Mouse (Mus musculus) limb, embryonic 14.5 days (tissue): ENCODE data around the gene Saal1. TPM values are rescaled to one million over a fixed set of nuclear protein-coding genes. Genes with fewer than 3 reads are reported as not detected.
"Not testable (repeated sequence)": the region's sequence is repeated elsewhere in the genome, so short reads cannot be mapped to it uniquely, and the experiment has no call there.

Experiments used
- ATAC-seq: fragments of 200-750 bp; cut with Nextera tagmentation; 2 replicates; pipeline ENCODE4 v1.8.0; 2017; ENCODE audit warnings: low read depth, moderate number of reproducible peaks, moderate TSS enrichment; ENCODE audit not compliant: low FRiP score
- DNase-seq: peaks from one replicate; pipeline ENCODE4 v3.0.0-alpha.2; 2015; ENCODE audit warnings: low spot score
- H3K27ac ChIP-seq: fragments of 300-500 bp; sonication (generic); replicated peaks from 2 replicates; pipeline ENCODE4 v1.5.1; 2014; ENCODE audit warnings: low read depth, mild to moderate bottlenecking, low read length, moderate library complexity, mixed read lengths
- H3K27me3 ChIP-seq: fragments of 300-500 bp; sonication (generic); 2 replicates; pipeline ENCODE4 v1.6.1; 2014; ENCODE audit warnings: low read length, mixed read lengths; ENCODE audit not compliant: control insufficient read depth, insufficient read depth
- H3K36me3 ChIP-seq: fragments of 300-500 bp; sonication (generic); 2 replicates; pipeline ENCODE4 v1.6.1; 2014; ENCODE audit warnings: mild to moderate bottlenecking, low read length, moderate library complexity, mixed read lengths; ENCODE audit not compliant: control insufficient read depth, insufficient read depth
- H3K4me1 ChIP-seq: fragments of 300-500 bp; sonication (generic); 2 replicates; pipeline ENCODE4 v1.6.1; 2014; ENCODE audit warnings: antibody characterized with exemption, low read length, mixed read lengths; ENCODE audit not compliant: control insufficient read depth, insufficient read depth
- H3K4me2 ChIP-seq: fragments of 300-500 bp; sonication (generic); replicated peaks from 2 replicates; pipeline ENCODE4 v1.6.1; 2014; ENCODE audit warnings: low read depth, mild to moderate bottlenecking, low read length, moderate library complexity; ENCODE audit not compliant: severe bottlenecking
- H3K4me3 ChIP-seq: fragments of 300-500 bp; sonication (generic); replicated peaks from 2 replicates; pipeline ENCODE4 v1.5.1; 2014; ENCODE audit warnings: low read length
- H3K9ac ChIP-seq: fragments of 300-500 bp; sonication (generic); 2 replicates; pipeline ENCODE4 v1.6.1; 2014; ENCODE audit warnings: mild to moderate bottlenecking, low read depth, low read length, moderate library complexity; ENCODE audit not compliant: severe bottlenecking
- H3K9me3 ChIP-seq: fragments of 300-500 bp; sonication (generic); 2 replicates; pipeline ENCODE4 v1.6.1; 2016; ENCODE audit warnings: low read length; ENCODE audit not compliant: control insufficient read depth
- POLR2A ChIP-seq: fragments of 200-500 bp; IDR thresholded peaks from 2 replicates; pipeline ENCODE4 v1.8.0; 2012; ENCODE audit warnings: inconsistent platforms, mild to moderate bottlenecking, moderate library complexity, borderline replicate concordance; ENCODE audit not compliant: insufficient read depth, insufficient read length; ENCODE audit errors: extremely low read depth
- WGBS: fragments of 180-500 bp; shearing (Covaris S2); extraction: QIAGEN DNeasy Blood & Tissue Kit; methylation state at CpG from one replicate; pipeline ENCODE4 v1.1.7; 2014; 5-methylcytosine and 5-hydroxymethylcytosine counted together
- polyA plus RNA-seq, 2 experiments: library from polyadenylated mRNA; depleted of rRNA in 1 of 2; stranded (reverse) in 1 of 2; unstranded in 1 of 2; fragments of >200 nt; fragmentation: Nextera tagmentation in 1 of 2; extraction: Ambion mirVana in 1 of 2; gene quantifications; 2 replicates each; pipeline versions ENCODE4 v1.2.1 to v1.2.3; 2012 to 2014

Saal1 gene
- polyA plus RNA-seq (2012; rRNA removed) (20.8 and 21.4 TPM in 2 replicates), polyA plus RNA-seq (2014; fragmentation: Nextera tagmentation; extraction: Ambion mirVana) (30.6 and 33.4 TPM in 2 replicates)

DNA sequence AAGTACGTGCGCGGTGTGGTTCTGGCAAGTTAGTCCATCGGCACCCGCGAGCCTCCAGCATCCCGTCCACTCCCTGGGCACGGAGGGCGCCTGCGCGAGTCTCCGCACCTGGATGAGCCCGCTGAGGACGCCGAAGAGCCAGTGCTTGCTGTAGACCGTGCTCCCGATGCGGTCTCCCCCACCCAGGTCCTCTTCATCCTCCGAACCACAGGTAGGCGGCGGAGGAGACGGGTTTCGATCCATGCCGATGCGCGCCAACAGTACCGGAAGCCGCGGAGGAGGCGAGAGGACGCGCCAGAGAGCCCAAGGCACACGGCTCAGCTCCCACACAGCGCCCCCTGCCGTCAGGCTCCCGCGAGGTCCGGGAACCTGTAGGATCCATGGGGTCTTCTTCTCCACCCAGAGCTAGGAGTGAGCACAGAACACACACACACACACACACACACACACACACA lies at the start of gene Saal1:
Saal1 (minus strand) TSS at position 291 of the 455 bp plus-strand sequence.
- Histone ChIP-seq H3K4me1 (peaks cover 8% of the 10 kb centered on the region; the same call in 1 of the 2 replicates), H3K27ac (peak within 1 kb of the TSS; percentile 86), H3K36me3 (peaks cover 19% of the 10 kb centered on the region), H3K27me3 (no peaks in the 10 kb centered on the region), H3K9me3 (no peaks in the 10 kb centered on the region), H3K4me3 (peak within 1 kb of the TSS; percentile 79), H3K9ac (peak within 1 kb of the TSS; percentile 84), H3K4me2 (peak within 1 kb of the TSS; percentile 51)
- peak; percentile 44; the same call in 1 of the 2 replicates for TF ChIP-seq POLR2A
- under 1% methylated on average over 24 of the region's 38 CpGs for WGBS
- DNase-seq (peak; percentile 91), ATAC-seq (peak; percentile 98)

DNA sequence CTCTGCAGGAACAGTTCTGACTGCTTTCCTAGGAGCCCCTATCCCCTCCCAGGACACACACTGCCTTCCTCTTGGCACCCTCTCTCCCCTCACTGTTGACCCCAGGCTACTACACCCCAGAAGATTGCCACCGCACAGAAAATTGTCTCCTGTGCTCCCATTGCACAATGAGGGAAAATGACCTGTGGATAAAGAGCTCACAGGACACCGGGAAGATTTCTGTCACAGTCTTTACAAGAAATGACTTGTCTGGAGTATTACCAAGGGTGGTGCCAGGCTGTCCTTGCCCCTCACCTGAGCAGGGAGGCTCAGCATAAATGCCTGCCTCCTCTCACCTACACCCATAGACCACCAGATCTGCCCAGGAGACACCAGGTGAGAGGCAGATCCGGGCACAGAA lies 41.0 kb upstream of the Saal1 start, which contains the start of gene Saa2:
Saa2 (plus strand) TSS at position 301 of the 400 bp plus-strand sequence.
- Histone ChIP-seq H3K4me1 (no peaks in the 10 kb centered on the region), H3K27ac (no peak within 1 kb of the TSS), H3K4me3 (no peak within 1 kb of the TSS), H3K4me2 (no peak within 1 kb of the TSS), H3K9ac (no peak within 1 kb of the TSS), H3K27me3 (no peaks in the 10 kb centered on the region), H3K9me3 (no peaks in the 10 kb centered on the region), H3K36me3 (no peaks in the 10 kb centered on the region)
- DNase-seq (no peak), ATAC-seq (no peak)
- 48% methylated on average over 3 of the region's 3 CpGs for WGBS
- TF ChIP-seq POLR2A: no peak

DNA sequence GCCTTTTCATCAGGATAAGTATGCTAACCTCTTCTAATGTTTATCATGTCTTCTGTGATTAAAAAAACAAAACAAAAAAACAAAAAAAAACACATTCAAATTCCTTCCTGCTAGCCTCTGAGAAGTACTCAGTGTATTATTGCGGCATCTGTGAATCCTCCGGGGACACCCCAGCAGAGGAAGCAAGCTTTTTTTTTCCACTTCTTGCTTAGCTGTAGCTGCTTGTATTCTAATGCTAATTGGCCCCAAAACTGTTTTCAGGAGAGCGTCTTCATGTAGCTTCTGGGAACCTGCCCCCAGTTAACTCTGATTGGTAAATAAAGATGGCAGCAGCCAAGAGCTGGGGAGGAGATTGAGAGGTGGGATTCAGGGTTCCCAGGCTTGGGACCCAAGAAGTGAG lies 38.0 kb upstream of the Saal1 start:
- H3K4me1 ChIP-seq: no peaks in the 10 kb centered on the region
- TF ChIP-seq POLR2A: no peak
- H3K4me2 ChIP-seq: no peak overlapping the region
- 60% methylated on average over 3 of the region's 3 CpGs for WGBS
- H3K36me3 ChIP-seq: no peaks in the 10 kb centered on the region
- H3K9me3 ChIP-seq: no peaks in the 10 kb centered on the region
- H3K27me3 ChIP-seq: no peaks in the 10 kb centered on the region
- no peak for ATAC-seq
- no peak for DNase-seq
- no peak overlapping the region for H3K4me3 ChIP-seq
- H3K27ac ChIP-seq: no peak overlapping the region
- H3K9ac ChIP-seq: no peak overlapping the region

DNA sequence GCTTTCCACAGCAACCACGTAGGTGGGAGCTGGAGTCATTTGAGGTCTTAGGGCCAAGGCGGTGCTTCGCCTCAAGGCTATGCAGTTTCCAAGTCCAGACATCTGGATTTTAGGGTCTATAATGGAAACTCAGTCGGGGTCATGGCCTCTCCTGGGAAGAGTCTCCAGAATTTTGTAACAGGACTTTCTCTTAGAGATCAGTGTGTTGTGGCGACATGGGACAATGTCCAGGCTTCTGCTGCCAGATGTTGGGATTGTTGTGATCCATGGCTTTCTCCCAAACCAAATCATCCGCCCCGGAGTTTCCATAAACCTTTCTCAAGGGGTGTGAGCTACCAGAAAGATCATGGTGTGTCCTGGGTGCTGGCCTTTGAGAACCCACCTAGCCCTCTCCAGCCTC lies 35.9 kb upstream of the Saal1 start:
- Histone ChIP-seq H3K36me3 (no peaks in the 10 kb centered on the region), H3K27me3 (no peaks in the 10 kb centered on the region), H3K4me3 (no peak overlapping the region), H3K9me3 (no peaks in the 10 kb centered on the region), H3K4me1 (no peaks in the 10 kb centered on the region), H3K4me2 (no peak overlapping the region), H3K9ac (no peak overlapping the region), H3K27ac (no peak overlapping the region)
- 51% methylated on average over 7 of the region's 7 CpGs for WGBS
- no peak for DNase-seq
- ATAC-seq: no peak
- no peak for TF ChIP-seq POLR2A

DNA sequence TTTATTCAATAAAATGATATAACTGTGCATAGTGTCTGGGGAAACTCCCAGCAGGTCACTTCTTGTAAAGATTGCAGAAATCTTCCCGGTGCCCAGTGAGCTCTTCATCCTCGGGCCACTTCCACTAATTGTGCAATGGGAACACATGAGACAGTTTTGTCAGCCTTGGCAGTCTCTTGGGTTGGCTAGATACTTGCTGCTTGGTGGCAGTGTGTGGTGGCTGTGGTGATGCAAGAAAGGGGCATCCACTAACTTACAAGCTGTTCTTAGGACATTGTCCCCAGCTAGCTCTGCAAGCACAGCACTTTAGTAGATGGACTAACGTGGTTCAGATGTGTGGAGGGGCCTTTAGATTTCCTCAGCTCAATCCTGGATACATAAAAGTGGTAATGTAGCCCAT lies 35.3 kb upstream of the Saal1 start:
- Histone ChIP-seq H3K4me3 (no peak overlapping the region), H3K9me3 (no peaks in the 10 kb centered on the region), H3K9ac (no peak overlapping the region), H3K4me1 (no peaks in the 10 kb centered on the region), H3K4me2 (no peak overlapping the region), H3K27me3 (no peaks in the 10 kb centered on the region), H3K27ac (no peak overlapping the region), H3K36me3 (no peaks in the 10 kb centered on the region)
- ATAC-seq (no peak), DNase-seq (no peak)
- TF ChIP-seq POLR2A: no peak
- WGBS: 61% methylated on average over 3 of the region's 3 CpGs

DNA sequence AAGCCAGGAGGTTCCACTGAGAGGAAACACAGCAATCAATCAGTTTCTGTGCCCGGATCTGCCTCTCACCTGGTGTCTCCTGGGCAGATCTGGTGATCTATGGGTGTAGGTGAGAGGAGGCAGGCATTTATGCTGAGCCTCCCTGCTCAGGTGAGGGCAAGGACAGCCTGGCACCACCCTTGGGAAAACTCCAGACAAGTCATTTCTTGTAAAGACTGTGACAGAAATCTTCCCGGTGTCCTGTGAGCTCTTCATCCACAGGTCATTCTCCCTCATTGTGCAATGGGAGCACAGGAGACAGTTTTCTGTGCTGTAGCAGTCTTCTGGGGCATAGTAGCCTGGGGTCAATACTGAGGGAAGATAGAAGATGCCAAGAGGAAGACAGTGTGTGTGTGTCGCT lies 32.4 kb upstream of the Saal1 start, which contains the start of gene Saa1:
Saa1 (minus strand) TSS at position 101 of the 400 bp plus-strand sequence.
- WGBS: 67% methylated on average over 3 of the region's 3 CpGs
- H3K4me1 ChIP-seq, H3K27ac ChIP-seq, H3K4me3 ChIP-seq, DNase-seq, H3K27me3 ChIP-seq, H3K9ac ChIP-seq, H3K9me3 ChIP-seq, H3K4me2 ChIP-seq, ATAC-seq, H3K36me3 ChIP-seq: not testable (repeated sequence)

DNA sequence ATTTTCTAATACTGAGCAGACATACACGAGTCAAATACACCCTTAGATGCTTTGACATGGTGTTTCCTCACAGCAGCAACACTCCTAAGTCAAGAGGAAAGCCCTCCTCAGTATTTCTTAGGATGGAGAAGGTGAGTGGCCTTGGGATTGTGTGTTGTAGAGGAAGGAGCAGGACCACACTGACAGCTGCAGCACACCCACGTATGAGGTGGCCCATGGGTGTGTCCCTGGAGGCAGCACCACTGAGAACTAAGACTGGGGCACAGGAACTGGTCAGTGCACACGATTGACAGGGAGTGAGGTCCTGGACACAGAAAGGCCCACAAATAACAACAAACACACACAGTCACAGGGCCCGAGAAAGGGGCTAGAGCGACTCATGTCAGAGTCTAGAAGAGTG lies 29.6 kb upstream of the Saal1 start:
- not testable (repeated sequence) for ATAC-seq, H3K9me3 ChIP-seq, H3K36me3 ChIP-seq, H3K4me3 ChIP-seq, H3K27ac ChIP-seq, H3K4me1 ChIP-seq, H3K4me2 ChIP-seq, DNase-seq, H3K27me3 ChIP-seq, H3K9ac ChIP-seq
- 77% methylated on average over 5 of the region's 5 CpGs for WGBS
